Mouse (Mus musculus): Measurements from ENCODE around the gene Spem1.

- no peak for TF ChIP-seq CTCF (IDR thresholded peaks at IDR 0.05; ENCODE audit: low read depth)
- no peak for TF ChIP-seq EP300 (IDR thresholded peaks at IDR 0.05; ENCODE audit: low read depth)
Observed at GRCm38 (mm10) chr11:69775716-69776115, 46.3 kb downstream of the Spem1 start.
